Mouse (Mus musculus): ENCODE measurements around the gene Jmjd4.

- TF ChIP-seq POLR2A (IDR thresholded peaks at IDR 0.05; ENCODE audit: borderline replicate concordance, control insufficient read depth, low read depth, low read length) = no peak
- no peak for TF ChIP-seq CTCF (IDR thresholded peaks at IDR 0.05; ENCODE audit: control insufficient read depth, insufficient read depth, low read length)
These were observed 17.6 kb upstream of the Jmjd4 start for GRCm38 (mm10) chr11:59432261-59432660.

All from bone marrow, adult 2 months (tissue).